Comparison of ENCODE assay signal across 26 mouse cellular contexts in the genomic region with DNA sequence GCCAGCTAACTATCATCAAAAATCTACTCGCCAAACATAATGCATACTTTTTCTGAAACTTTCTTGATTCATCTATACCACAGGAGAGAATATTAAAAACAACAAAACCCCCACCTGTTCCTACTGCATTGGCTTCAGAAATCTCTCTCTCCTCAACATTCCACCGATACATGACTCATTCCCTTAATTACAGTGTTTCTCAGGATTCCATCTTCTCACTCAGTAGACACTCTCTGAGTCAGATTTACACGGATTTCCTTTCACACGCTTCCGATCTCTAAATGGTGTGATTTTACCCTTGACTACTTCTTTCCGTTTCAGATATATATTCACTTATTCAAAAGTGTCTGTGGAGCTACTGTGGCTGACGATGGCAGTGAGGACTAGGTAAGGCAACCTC. TPM values are rescaled to one million over a fixed set of nuclear protein-coding genes. Genes with fewer than 3 reads are reported as not detected.
DNase-seq lines count a peak whose midpoint lies in the region; ATAC-seq lines count a peak whose summit lies in the region.
"Had no signal": no experiment of that assay in that cellular context is flagged by ENCODE, and none has a peak within 500 bp of the region (broad histone marks: within the 10 kb centered on the region; RNA-seq: fewer than 3 reads in every experiment).

No protein-coding gene starts in this region.

- no peak for DNase-seq in frontal cortex, postnatal 25 days (ENCODE audit: low spot score in 2 of 2)
- DNase-seq in Muller cell, postnatal 12 days (ENCODE audit: inconsistent ontology term), result peak; percentile 46
- DNase-seq in limb, embryonic 10.5 days (ENCODE audit: low spot score), result no peak
- DNase-seq in cerebellum, adult 18-20 months, result no peak
- DNase-seq in testis, postnatal 10 days (ENCODE audit: low spot score), result no peak
- DNase-seq: adrenal gland, postnatal 10 days; cerebellum, adult 11-12 months; cerebellum, postnatal 10 days; forebrain, postnatal 0 days; gastrocnemius, postnatal 14 days; heart, postnatal 4 days; kidney, adult 8-10 months; kidney, postnatal 10 days; layer of hippocampus, adult 9-11 months; lung, embryonic 14.5 days; lung, postnatal 14 days; midbrain, embryonic 14.5 days had no signal

- ATAC-seq in frontal cortex, adult (ENCODE audit: low TSS enrichment), result peak; percentile 70
- ATAC-seq in heart, embryonic 12.5 days (ENCODE audit: insufficient number of reproducible peaks, low FRiP score), result no peak
- ATAC-seq: CD4-positive, CD25-positive, alpha-beta regulatory T cell, adult 4 months; forebrain, postnatal 0 days; intestine, embryonic 16.5 days had no signal

- no peak overlapping the region for H3K4me3 ChIP-seq in limb, embryonic 10.5 days
- H3K4me3 ChIP-seq in heart, embryonic 12.5 days, result no peak overlapping the region
- H3K4me3 ChIP-seq: hindbrain, embryonic 13.5 days; limb, embryonic 12.5 days; liver, embryonic 15.5 days had no signal

- H3K36me3 ChIP-seq in limb, embryonic 10.5 days, result peaks cover 13% of the 10 kb centered on the region
- H3K36me3 ChIP-seq in heart, embryonic 12.5 days, result no peaks in the 10 kb centered on the region
- H3K36me3 ChIP-seq: hindbrain, embryonic 13.5 days; limb, embryonic 12.5 days; liver, embryonic 15.5 days had no signal

- H3K4me1 ChIP-seq in limb, embryonic 10.5 days, result peaks cover 17% of the 10 kb centered on the region
- H3K4me1 ChIP-seq in heart, embryonic 12.5 days (replicated peaks), result peaks cover 12% of the 10 kb centered on the region

- 0 out of 2 replicates have a peak overlapping the region, but pooled peaks have one; percentile 21 for H3K27ac ChIP-seq in limb, embryonic 10.5 days
- no peak overlapping the region for H3K27ac ChIP-seq in heart, embryonic 12.5 days (ENCODE audit: poor library complexity, severe bottlenecking)
- H3K27ac ChIP-seq: hindbrain, embryonic 13.5 days; liver, embryonic 15.5 days had no signal

- no peak overlapping the region for H3K4me2 ChIP-seq in heart, embryonic 12.5 days
- H3K4me2 ChIP-seq: hindbrain, embryonic 13.5 days; limb, embryonic 12.5 days; liver, embryonic 15.5 days; lung, embryonic 14.5 days had no signal

- H3K9ac ChIP-seq in heart, embryonic 12.5 days, result no peak overlapping the region
- H3K9ac ChIP-seq: forebrain, postnatal 0 days; hindbrain, embryonic 13.5 days; limb, embryonic 12.5 days; liver, embryonic 15.5 days; lung, embryonic 14.5 days had no signal

- WGBS in limb, embryonic 10.5 days, result 92% methylated on average over 7 of the region's 7 CpGs
- 77% methylated on average over 7 of the region's 7 CpGs for WGBS in heart, embryonic 12.5 days

- H3K27me3 ChIP-seq in limb, embryonic 10.5 days (ENCODE audit: low read depth, poor library complexity, severe bottlenecking), result no peaks in the 10 kb centered on the region
- H3K27me3 ChIP-seq in heart, embryonic 12.5 days (replicated peaks), result no peaks in the 10 kb centered on the region
- H3K27me3 ChIP-seq: hindbrain, embryonic 13.5 days; limb, embryonic 12.5 days; liver, embryonic 15.5 days had no signal

- no peaks in the 10 kb centered on the region for H3K9me3 ChIP-seq in limb, embryonic 10.5 days (replicated peaks)
- no peaks in the 10 kb centered on the region for H3K9me3 ChIP-seq in heart, embryonic 12.5 days (replicated peaks)
- H3K9me3 ChIP-seq: hindbrain, embryonic 13.5 days; limb, embryonic 12.5 days; liver, embryonic 15.5 days had no signal

RNA-seq across cellular contexts. Expression of gene Cep41, which starts 6.4 kb away (rescaled TPM):
- polyA plus RNA-seq in limb, embryonic 10.5 days (2016; fragmentation: Nextera tagmentation; extraction: Ambion mirVana), result 28.8 and 33.1 TPM in 2 replicates
- polyA plus RNA-seq in heart, embryonic 12.5 days (2016; fragmentation: Nextera tagmentation; extraction: Ambion mirVana), result 11.9 TPM in 2 replicates

RNA-seq across cellular contexts. Expression of gene Mest, which starts 36.1 kb away (rescaled TPM):
- 3,140 and 3,810 TPM in 2 replicates for polyA plus RNA-seq in limb, embryonic 10.5 days (2016; fragmentation: Nextera tagmentation; extraction: Ambion mirVana)
- 3,424 and 3,742 TPM in 2 replicates for polyA plus RNA-seq in heart, embryonic 12.5 days (2016; fragmentation: Nextera tagmentation; extraction: Ambion mirVana)

RNA-seq across cellular contexts. Expression of gene Cpa1, which starts 48.2 kb away (rescaled TPM):
- polyA plus RNA-seq in limb, embryonic 10.5 days (2016; fragmentation: Nextera tagmentation; extraction: Ambion mirVana), result 0.38 TPM in 2 replicates
- 1.8 and 2.0 TPM in 2 replicates for polyA plus RNA-seq in heart, embryonic 12.5 days (2016; fragmentation: Nextera tagmentation; extraction: Ambion mirVana)
- polyA plus RNA-seq: CD4-positive, CD25-positive, alpha-beta regulatory T cell, adult 4 months; cortical plate, adult 2 months; neural tube, embryonic 11.5 days had no signal
